Mouse (Mus musculus) C2C12 (cell line): ENCODE data around the gene Dgkd. TPM values are rescaled to one million over a fixed set of nuclear protein-coding genes. Genes with fewer than 3 reads are reported as not detected.

ENCODE experiments used
- H3K27me3 ChIP-seq: one replicate; pipeline ENCODE4 v1.6.1; 2011; ENCODE audit not compliant: control insufficient read depth, insufficient read depth, insufficient read length
- H3K36me3 ChIP-seq: one replicate; pipeline ENCODE4 v1.6.1; 2011; ENCODE audit not compliant: control insufficient read depth, insufficient read depth
- H3K4me3 ChIP-seq: one replicate; pipeline ENCODE4 v1.5.1; 2011; ENCODE audit warnings: mild to moderate bottlenecking, control low read depth; ENCODE audit not compliant: poor library complexity, insufficient read depth, severe bottlenecking
- H3K79me2 ChIP-seq: one replicate; pipeline ENCODE4 v1.6.1; 2011; ENCODE audit not compliant: control insufficient read depth, insufficient read depth
- H3K79me3 ChIP-seq: one replicate; pipeline ENCODE4 v1.6.1; 2011; ENCODE audit warnings: low read depth, control low read depth
- H3ac ChIP-seq: one replicate; pipeline ENCODE3; 2011; ENCODE audit warnings: low read depth; ENCODE audit not compliant: control insufficient read depth, insufficient read length
- CEBPB ChIP-seq: IDR thresholded peaks from one replicate; pipeline ENCODE4 v1.6.1; 2011; ENCODE audit warnings: low read depth, mild to moderate bottlenecking, control low read depth, moderate library complexity
- CTCF ChIP-seq: IDR thresholded peaks from one replicate; pipeline ENCODE4 v1.5.1; 2011; ENCODE audit not compliant: control insufficient read depth, insufficient read depth, insufficient read length
- FOSL1 ChIP-seq: IDR thresholded peaks from one replicate; pipeline ENCODE4 v1.8.0; 2011; ENCODE audit warnings: mild to moderate bottlenecking, low read length; ENCODE audit not compliant: poor library complexity, insufficient read depth, severe bottlenecking
- MAX ChIP-seq: IDR thresholded peaks from one replicate; pipeline ENCODE4 v1.6.1; 2011; ENCODE audit warnings: mild to moderate bottlenecking, control low read depth
- MYOD1 ChIP-seq: IDR thresholded peaks from one replicate; pipeline ENCODE4 v1.6.1; 2011; ENCODE audit warnings: low read depth; ENCODE audit not compliant: control insufficient read depth, insufficient read length
- MYOG ChIP-seq: IDR thresholded peaks from one replicate; pipeline ENCODE4 v1.6.1; 2011; ENCODE audit not compliant: control insufficient read depth, insufficient read length; ENCODE audit errors: extremely low read depth
- USF1 ChIP-seq: IDR thresholded peaks from one replicate; pipeline ENCODE4 v1.6.1; 2011; ENCODE audit warnings: low read depth, mild to moderate bottlenecking, control low read depth, moderate library complexity
- polyA plus RNA-seq: library from polyadenylated mRNA; unstranded; fragments of >200 nt; fragmentation: generic; extraction: Trizol; gene quantifications from one replicate; pipeline ENCODE4 v1.2.1, GENCODE M21; 2012; ENCODE audit warnings: missing spikeins

Gene Dgkd
- polyA plus RNA-seq, 1 experiment, result 20.4 TPM

DNA sequence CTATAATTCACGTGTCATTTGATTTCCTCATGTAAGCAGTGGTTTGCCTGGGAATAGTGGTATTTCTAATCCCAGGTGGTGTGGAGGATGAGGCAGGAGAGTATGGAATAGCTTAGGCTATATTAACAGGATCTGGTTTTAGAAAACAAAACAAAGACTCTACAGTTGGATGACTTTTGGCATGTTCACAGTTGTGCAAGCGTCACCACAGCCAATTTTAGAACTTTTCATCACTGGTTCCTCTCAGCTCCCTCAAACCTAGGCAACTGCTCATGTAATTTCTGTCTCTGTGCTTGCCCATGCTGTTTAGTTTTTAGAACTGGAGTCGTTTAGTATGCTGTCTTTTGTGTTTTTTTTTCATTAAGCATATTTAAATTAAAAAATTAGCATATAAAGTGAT, 3.7 kb downstream of the Dgkd start:
- no peak overlapping the region for H3ac ChIP-seq
- TF ChIP-seq MYOD1 (no peak), CTCF (no peak)
- no peak overlapping the region for H3K4me3 ChIP-seq
- no peaks in the 10 kb centered on the region for H3K36me3 ChIP-seq
- no peaks in the 10 kb centered on the region for H3K27me3 ChIP-seq
- H3K79me3 ChIP-seq, result peaks cover 56% of the 10 kb centered on the region
- H3K79me2 ChIP-seq, result peaks cover 84% of the 10 kb centered on the region

DNA sequence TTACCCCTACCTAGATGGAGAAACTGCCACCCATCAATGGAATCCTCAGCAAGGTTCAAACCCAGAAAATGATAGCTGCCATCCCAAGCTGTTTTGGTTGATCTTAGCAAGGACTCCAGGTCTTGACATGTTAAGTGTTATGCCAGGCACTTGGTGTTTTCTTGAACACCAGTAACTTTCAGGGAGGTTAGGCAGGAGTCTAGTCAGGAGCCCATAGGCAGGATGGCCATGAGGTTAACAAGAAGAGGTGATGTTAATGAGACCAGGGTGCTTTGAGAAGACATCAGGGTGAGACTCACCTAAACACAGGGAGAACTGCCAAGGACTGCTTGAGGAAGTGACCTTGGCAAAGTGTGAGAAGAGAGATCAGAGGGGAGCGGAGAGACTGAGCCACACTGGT, 4.9 kb downstream of the Dgkd start:
- Histone ChIP-seq H3K36me3 (no peaks in the 10 kb centered on the region), H3K79me3 (peaks cover 64% of the 10 kb centered on the region), H3ac (no peak overlapping the region), H3K79me2 (peaks cover 96% of the 10 kb centered on the region), H3K4me3 (no peak overlapping the region), H3K27me3 (no peaks in the 10 kb centered on the region)
- TF ChIP-seq MYOD1 (no peak), USF1 (no peak), CTCF (no peak), FOSL1 (no peak), CEBPB (no peak), MYOG (no peak), MAX (no peak)

DNA sequence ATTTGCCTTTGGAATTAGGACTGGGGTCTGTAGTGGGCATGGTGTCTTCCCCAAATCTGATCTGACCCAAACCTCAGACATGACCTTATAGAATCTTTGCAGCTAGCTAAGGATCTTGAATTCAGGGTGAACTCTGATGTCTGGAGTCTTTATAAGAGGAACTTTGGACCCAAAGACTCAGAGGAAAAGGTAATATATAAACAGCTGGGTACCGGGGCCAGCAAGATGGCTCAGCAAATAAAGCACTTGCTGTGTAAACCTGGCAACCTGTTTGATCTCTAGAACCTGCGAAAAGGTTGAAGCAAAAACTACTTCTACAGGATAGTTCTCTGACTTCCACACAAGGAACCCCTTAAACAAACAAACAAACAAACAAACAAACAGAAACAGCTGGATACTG, 5.4 kb downstream of the Dgkd start:
- TF ChIP-seq MYOD1, result no peak
- no peak for TF ChIP-seq FOSL1
- TF ChIP-seq CEBPB, result no peak
- TF ChIP-seq USF1, result no peak
- no peak for TF ChIP-seq MAX
- no peak for TF ChIP-seq CTCF
- TF ChIP-seq MYOG, result no peak
- no peak overlapping the region for H3ac ChIP-seq
- no peaks in the 10 kb centered on the region for H3K36me3 ChIP-seq
- H3K79me3 ChIP-seq, result peaks cover 69% of the 10 kb centered on the region
- H3K79me2 ChIP-seq, result peaks cover 97% of the 10 kb centered on the region
- no peaks in the 10 kb centered on the region for H3K27me3 ChIP-seq
- no peak overlapping the region for H3K4me3 ChIP-seq

DNA sequence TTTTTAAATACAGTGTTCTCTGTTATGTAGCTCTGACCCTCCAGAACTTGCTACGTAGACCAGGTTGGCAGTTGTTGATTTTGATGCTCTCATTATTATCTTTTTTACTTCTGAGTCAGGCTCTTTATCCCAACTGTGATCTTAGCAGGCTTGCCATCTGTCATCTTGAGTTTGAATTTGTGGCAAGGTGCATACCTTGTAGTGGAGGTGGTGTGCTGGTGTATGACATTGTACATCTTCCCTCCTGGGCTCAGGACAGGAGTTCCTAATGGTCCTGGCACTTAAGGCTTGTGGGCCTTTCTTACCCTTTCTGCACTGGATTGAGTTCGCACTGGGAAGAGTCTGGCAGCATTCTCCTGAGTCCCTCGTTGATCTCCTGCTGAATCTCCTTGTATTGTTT, 10.5 kb downstream of the Dgkd start:
- no peak for TF ChIP-seq CTCF
- TF ChIP-seq MYOD1, result no peak
- TF ChIP-seq FOSL1, result no peak
- no peak for TF ChIP-seq MAX
- TF ChIP-seq USF1, result no peak
- no peak for TF ChIP-seq MYOG
- no peak for TF ChIP-seq CEBPB
- peaks cover 95% of the 10 kb centered on the region for H3K79me2 ChIP-seq

DNA sequence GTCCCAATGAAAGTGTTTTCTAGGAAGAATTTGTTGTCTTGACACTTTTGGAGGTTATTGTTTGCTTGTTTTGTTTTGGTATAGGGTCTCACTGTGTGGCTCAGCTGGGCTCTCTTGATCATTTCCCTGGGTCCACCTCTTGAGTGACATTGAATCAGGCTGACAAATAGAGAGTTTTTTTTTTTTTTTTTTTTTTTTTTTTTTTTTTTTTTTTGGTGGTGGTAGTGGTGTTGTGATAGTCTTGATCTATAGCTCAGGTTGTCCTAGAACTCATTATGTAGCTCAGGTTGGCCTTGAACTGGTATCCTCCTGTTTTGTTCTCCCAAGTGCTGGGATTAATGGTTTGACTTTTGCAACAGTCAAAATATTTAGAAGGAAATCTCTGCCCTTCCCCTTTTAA, 11.8 kb downstream of the Dgkd start:
- peaks cover 95% of the 10 kb centered on the region for H3K79me2 ChIP-seq
- TF ChIP-seq CEBPB (no peak), MAX (no peak), USF1 (no peak), MYOD1 (no peak), FOSL1 (no peak), CTCF (no peak), MYOG (no peak)
- no peak overlapping the region for H3ac ChIP-seq
- peaks cover 54% of the 10 kb centered on the region for H3K79me3 ChIP-seq
- no peak overlapping the region for H3K4me3 ChIP-seq
- no peaks in the 10 kb centered on the region for H3K27me3 ChIP-seq
- no peaks in the 10 kb centered on the region for H3K36me3 ChIP-seq

More for the DNA sequence above, 10.5 kb downstream of the Dgkd start:
- H3K79me3 ChIP-seq, result peaks cover 51% of the 10 kb centered on the region
- H3K4me3 ChIP-seq, result no peak overlapping the region
- H3K27me3 ChIP-seq, result no peaks in the 10 kb centered on the region
- H3ac ChIP-seq, result no peak overlapping the region
- H3K36me3 ChIP-seq, result no peaks in the 10 kb centered on the region

DNA sequence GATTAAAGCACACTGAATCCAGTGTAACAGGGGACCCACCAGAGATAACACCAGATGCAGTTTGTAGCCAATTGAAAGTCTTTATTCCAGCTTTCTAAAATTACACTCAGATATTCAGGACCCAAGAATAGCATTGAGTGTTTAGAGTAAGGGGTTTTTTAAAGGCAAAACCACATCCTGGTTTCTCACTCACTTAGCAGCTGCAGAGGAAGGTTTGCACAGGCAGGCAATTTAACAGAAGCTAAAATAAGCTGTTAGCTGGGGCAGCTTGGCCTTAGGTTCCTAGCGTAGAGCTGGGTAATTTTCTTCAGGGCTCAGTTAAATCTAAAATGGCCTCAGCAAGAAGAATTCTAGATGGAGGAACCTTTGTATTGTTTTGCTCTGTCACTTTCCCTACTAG, 13.6 kb downstream of the Dgkd start:
- TF ChIP-seq MYOG (no peak), MAX (no peak), FOSL1 (no peak), CTCF (no peak), USF1 (no peak), MYOD1 (no peak), CEBPB (no peak)
- Histone ChIP-seq H3K79me3 (peaks cover 54% of the 10 kb centered on the region), H3K27me3 (no peaks in the 10 kb centered on the region), H3K36me3 (no peaks in the 10 kb centered on the region), H3ac (no peak overlapping the region), H3K4me3 (no peak overlapping the region), H3K79me2 (peaks cover 98% of the 10 kb centered on the region)
